Mouse (Mus musculus): ENCODE measurements around the gene Gm7029.
"Not testable (repeated sequence)": the region's sequence is repeated elsewhere in the genome, so short reads cannot be mapped to it uniquely, and the experiment has no call there.

Gene Gm7029

GRCm38 (mm10) chr17:33891892-33892291 is 18.3 kb downstream of the Gm7029 start:
- DNase-seq (ENCODE audit: low spot score): not testable (repeated sequence)

DNA sequence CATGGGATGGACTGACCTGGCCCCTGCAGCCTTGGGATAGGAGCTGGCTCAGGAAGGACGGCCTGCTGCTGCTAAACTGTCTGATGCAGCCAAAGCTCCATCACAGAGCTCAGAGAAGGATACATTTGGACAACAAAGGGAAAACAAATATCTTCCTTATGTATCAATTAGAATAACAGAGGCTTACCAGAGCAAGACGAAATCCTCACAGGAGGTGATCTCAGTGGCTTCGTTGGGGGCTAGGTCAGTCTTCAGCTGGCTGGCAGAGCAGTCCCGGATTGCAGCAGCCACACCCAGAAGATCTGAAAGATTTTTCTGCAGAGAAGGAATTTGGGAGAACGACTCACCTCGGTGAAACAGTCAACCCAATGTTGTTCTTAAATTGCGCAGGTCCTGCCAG is 18.8 kb downstream of the Gm7029 start:
- no peak for DNase-seq (ENCODE audit: low spot score)

DNA sequence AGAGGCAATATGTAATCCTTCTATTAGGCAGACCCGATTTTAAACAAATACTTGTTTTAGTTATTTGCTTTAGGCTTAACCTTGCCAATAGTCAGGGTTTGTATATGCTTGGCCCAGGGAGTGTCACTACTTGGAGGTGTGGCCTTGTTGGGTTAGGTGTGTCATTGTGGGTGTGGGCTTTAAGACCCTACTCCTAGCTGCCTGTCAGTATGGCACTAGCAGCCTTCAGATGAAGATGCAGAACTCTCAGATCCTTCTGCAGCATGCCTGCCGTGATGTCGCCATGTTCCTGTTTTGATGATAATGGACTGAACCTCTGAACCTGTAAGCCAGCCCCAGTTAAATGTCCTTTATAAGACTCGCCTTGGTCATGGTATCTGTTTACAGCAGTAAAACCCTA is 19.4 kb downstream of the Gm7029 start:
- not testable (repeated sequence) for DNase-seq (ENCODE audit: low spot score)

DNA sequence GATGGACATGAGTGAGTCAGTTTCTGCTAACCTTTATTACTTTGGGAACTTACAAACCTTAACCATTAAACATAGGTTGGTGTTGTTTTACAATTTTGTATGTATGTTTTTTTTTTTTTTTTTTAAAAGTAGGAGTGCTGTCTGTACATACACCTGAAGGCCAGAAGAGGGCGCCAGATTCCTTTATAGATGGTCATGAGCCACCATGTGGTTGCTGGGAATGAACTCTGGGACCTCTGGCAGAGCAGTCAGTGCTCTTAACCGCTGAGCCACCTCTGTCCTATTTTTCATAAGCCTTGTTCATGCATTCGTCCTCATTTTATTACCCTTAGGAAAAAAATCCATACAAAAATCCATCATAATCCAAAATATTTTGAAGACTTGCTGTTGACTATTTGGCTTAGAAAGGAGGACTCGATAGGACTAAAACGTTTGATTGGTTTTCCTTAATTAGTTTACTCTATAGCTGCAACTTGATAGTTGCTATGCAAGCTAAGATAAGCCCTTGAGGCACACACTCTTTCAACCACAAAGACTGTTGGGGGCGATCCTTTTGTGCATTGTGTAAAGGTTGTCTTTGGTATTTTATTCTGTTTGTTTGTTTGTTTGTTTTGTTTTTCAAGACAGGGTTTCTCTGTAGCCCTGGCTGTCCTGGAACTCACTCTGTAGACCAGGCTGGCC is 23.6 kb downstream of the Gm7029 start:
- DNase-seq (ENCODE audit: low spot score): peak; percentile 68

GRCm38 (mm10) chr17:33898193-33898592 is 24.6 kb downstream of the Gm7029 start:
- not testable (repeated sequence) for DNase-seq (ENCODE audit: low spot score)

GRCm38 (mm10) chr17:33899642-33900041 is 26.0 kb downstream of the Gm7029 start:
- DNase-seq (ENCODE audit: low spot score): no peak

- no peak for DNase-seq (ENCODE audit: low spot score)
Observed at GRCm38 (mm10) chr17:33900281-33900988, 26.8 kb downstream of the Gm7029 start.

DNA sequence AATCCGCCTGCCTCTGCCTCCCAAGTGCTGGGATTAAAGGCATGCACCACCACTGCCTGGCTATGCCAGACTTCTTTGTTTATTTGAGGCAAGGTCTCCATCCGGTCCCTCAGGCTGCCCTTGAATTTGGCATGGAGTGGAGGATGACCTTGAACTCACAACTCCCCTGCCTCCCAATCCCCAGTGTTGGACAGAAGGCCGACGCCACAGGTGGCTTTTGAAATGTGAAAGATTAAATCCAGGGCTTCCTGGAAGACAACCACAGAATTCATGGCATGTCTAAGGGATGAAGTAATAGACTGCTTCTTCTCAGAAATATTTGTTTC is 27.3 kb downstream of the Gm7029 start:
- DNase-seq (ENCODE audit: low spot score): no peak

DNA sequence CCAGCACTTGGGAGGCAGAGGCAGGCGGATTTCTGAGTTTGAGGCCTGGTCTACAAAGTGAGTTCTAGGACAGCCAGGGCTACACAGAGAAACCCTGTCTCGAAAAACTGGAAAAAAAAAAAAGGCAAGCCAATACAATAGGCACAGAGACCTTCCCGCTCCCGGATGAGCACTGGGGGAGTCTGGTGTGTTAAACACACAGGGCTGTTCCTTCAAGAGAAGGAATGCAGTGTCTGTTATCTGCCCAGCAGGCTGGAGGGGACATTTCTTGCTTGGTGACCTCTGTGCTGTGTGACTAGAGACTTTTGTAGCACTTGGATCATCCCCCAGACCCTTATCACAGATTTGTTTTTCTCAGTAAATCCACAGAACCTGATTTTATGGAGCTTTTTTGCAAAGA is 28.0 kb downstream of the Gm7029 start:
- no peak for DNase-seq (ENCODE audit: low spot score)

DNA sequence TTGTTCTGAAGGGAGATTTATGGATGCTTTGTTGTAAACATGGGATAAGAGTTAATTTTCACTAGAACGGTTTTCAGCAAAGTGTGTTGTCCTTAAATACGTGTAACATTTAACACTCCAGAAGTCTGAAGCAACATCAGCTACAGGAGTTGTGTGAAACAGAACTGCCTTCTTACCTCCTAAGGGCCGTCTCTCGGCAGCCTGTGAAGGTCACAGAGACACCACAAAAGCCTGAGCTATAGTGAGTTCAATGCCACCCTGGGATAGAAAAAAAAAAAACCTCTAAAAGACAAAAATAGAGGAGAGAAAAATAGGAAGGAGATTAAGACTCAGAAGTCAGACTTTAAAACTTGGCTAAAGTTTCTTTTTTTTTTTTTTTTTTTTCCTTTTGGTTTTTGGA is 28.4 kb downstream of the Gm7029 start:
- DNase-seq (ENCODE audit: low spot score): no peak

DNA sequence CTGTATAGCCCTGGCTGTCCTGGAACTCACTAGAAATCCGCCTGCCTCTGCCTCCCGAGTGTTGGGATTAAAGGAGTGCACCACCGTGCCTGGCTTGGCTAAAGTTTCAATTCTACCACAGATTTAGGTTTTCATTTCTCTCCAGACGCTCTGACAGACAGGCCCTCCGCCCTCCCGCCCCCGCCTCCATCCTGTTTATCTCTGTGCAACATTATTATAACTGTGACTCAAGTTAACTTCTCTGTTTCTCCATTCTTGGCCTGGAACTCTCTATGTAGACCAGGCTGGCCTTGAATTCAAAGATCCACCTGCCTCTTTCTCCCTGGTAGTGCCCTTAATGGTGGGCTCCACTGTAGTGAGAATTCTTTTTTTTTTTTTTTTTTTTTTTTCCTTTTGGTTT is 28.9 kb downstream of the Gm7029 start:
- DNase-seq (ENCODE audit: low spot score): no peak

DNA sequence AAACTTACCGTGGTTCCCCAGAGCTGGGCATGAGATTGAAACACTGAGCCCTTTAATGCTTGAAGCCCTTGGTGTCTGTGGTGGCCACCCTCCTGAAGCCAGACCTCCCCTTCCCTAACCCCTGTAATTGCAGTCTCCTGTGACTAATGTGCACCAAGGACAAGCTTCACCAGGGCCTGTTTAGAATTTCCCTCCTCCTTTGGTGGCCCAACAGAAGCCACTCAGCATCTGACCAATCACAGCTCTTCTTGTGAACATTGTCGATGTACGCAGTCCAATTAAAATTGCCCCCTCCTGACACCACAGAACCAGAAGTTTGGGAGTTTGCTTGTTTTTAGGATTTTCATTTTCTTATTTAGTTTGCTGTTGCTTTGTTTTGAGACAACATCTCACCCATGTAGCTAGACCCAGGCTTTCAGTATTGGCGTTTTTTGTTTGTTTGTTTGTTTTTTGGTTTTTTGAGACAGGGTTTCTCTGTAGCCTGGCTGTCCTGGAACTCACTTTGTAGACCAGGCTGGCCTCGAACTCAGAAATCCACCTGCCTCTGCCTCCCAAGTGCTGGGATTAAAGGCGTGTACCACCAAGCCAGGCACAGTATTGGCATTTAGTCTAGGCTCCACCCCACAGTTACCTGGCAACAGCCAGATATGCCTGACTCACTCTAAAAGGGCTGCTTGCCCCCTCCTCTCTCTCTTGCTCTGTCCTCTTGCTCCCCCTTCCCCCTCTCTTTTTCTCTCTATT is 30.4 kb downstream of the Gm7029 start:
- DNase-seq (ENCODE audit: low spot score): not testable (repeated sequence)

DNA sequence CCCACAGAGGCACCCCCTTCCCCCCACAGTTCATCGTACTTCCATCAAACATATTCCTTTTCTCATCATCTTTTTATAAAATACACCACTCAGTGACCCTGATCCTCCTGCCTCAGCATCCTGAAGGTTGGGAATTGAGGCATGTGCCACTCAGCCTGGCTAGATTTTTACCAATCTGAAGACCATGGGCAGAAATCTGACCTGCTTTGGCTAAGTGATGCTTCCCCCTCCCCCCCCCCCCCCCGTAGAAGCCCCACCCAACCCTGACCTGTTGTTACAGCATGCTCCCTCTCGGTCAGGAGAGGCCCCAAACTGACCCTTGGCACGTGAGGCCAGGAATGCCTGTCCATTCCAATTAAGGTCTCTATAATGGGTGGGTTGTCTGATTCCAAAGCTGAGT is 31.2 kb downstream of the Gm7029 start, which contains the start of gene Platr17:
Platr17 (plus strand) TSS at position 301 of the 400 bp plus-strand sequence.
- not testable (repeated sequence) for DNase-seq (ENCODE audit: low spot score)

GRCm38 (mm10) chr17:33908331-33909076 is 34.9 kb downstream of the Gm7029 start:
- DNase-seq (ENCODE audit: low spot score): peak; percentile 82

DNA sequence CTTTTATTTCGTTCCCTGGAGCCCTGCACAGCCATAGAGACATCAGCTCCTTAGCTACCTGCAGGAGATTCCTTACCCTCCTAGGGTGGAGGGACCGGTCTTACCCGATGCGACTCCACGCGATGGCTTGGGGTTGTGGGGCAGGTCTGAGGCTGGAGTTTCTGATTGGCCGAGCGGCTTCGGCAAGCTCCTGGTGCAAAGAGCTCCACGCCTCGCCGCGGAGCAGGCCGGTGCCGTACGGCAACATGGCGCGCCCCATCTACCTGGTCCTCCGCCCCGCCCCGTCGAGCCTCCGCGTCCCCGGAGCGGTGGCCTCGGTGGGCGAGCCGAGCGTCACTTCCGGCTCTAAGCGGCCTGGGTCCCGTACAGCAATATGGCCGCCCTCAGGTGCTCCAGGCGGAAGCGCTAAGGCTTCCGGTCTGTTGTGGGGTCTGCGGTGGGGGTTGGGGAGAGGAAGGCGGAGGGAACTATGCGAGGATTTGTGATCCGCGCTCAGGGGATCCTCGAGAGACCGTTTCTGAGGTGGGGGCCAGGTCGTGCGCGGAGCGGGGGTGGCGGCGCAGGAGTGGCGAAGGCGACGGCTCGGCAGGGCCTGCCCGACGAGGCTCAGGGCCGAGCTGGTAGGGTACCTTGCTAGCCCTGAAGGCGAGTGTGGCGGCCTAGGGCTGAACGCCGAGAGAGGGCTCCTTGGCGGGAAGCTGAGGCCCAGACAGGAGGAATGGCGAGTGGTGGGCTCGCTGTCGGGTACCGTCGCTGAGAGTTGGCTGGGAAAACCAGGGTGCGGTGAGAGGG is 35.6 kb downstream of the Gm7029 start, which contains the start of gene Daxx:
Daxx (plus strand) TSS at position 338 of the 792 bp plus-strand sequence.
- peak; percentile 99 for DNase-seq (ENCODE audit: low spot score)

GRCm38 (mm10) chr17:33909869-33910250 is 36.2 kb downstream of the Gm7029 start:
- no peak for DNase-seq (ENCODE audit: low spot score)

GRCm38 (mm10) chr17:33910346-33911051 is 36.9 kb downstream of the Gm7029 start:
- no peak for DNase-seq (ENCODE audit: low spot score)

GRCm38 (mm10) chr17:33911052-33911812 is 37.6 kb downstream of the Gm7029 start:
- no peak for DNase-seq (ENCODE audit: low spot score)

DNA sequence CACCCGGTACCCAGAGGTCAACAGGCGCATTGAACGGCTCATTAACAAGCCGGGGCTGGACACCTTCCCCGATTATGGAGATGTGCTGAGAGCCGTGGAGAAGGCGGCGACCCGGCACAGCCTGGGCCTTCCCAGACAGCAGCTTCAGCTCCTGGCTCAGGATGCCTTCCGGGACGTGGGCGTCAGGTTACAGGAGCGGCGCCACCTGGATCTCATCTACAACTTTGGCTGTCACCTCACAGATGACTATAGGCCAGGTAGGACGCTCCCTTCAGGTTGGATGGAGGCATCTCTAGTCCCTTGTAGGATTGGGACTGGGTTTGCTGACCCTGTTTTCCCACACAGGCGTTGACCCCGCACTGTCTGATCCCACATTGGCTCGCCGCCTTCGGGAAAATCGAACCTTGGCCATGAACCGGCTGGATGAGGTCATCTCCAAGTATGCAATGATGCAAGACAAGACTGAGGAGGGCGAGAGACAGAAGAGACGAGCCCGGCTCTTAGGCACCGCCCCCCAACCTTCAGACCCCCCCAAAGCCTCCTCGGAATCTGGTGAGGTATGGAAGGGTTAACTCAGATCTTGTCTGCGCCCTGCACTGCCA is 38.3 kb downstream of the Gm7029 start:
- no peak for DNase-seq (ENCODE audit: low spot score)

- no peak for DNase-seq (ENCODE audit: low spot score)
Observed at GRCm38 (mm10) chr17:33913264-33913663, 39.6 kb downstream of the Gm7029 start.

All from testis, postnatal 10 days (tissue).